ENCODE assay signal across 30 mouse cellular contexts in the genomic region with DNA sequence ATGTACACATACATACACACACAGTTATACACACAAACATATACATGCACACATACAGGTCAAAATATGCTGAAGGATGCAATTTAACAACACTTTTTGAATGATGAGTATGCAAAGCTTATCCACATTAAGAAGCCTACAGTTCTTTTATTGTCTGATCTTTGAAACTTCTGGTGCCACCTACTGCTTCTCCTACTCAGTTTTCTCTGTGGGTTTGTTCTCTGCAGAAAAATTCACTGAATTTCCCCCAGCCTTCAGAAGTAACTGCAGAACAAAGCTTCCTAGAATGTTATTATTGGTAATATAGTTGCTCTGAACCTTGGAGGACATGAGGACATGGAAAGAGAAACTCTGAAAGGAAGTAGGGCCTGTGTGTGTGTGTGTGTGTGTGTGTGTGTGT.
DNase-seq lines count a peak whose midpoint lies in the region; ATAC-seq and TF ChIP-seq lines count a peak whose summit lies in the region.
"Had no signal": no experiment of that assay in that cellular context is flagged by ENCODE, and none has a peak within 500 bp of the region (broad histone marks: within the 10 kb centered on the region; RNA-seq: fewer than 3 reads in every experiment).

No protein-coding gene starts in this region.

- no peaks in the 10 kb centered on the region for H3K79me2 ChIP-seq in CH12.LX (replicated peaks; ENCODE audit: control insufficient read depth, extremely low read depth, insufficient read depth, poor library complexity, severe bottlenecking)

- TF ChIP-seq EP300 in CH12.LX (IDR thresholded peaks at IDR 0.05; ENCODE audit: low read length) = no peak

- peaks cover 6% of the 10 kb centered on the region for H3K9me3 ChIP-seq in CH12.LX (replicated peaks; ENCODE audit: low read length)
- no peaks in the 10 kb centered on the region for H3K9me3 ChIP-seq in intestine, embryonic 15.5 days
- H3K9me3 ChIP-seq: embryonic facial prominence, embryonic 10.5 days; embryonic facial prominence, embryonic 13.5 days; forebrain, embryonic 13.5 days; G1E; heart, embryonic 10.5 days; heart, embryonic 13.5 days had no signal

- TF ChIP-seq POLR2A in CH12.LX (IDR thresholded peaks at IDR 0.05; ENCODE audit: low read depth, low read length) = no peak
- TF ChIP-seq POLR2A in small intestine, adult 2 months (IDR thresholded peaks at IDR 0.05; ENCODE audit: low read depth, low read length) = no peak

- in situ Hi-C loops in CH12.LX (cut with MboI; ENCODE audit: low pct_ligation_motif_present, low pct_unique_long_range_greater_than_20kb, low sequenced_read_pairs) = no loop called here

- no peaks in the 10 kb centered on the region for H3K27me3 ChIP-seq in CH12.LX (replicated peaks)
- no peaks in the 10 kb centered on the region for H3K27me3 ChIP-seq in small intestine, adult 2 months (ENCODE audit: control insufficient read depth, insufficient read depth, low read length)
- H3K27me3 ChIP-seq in intestine, embryonic 15.5 days (replicated peaks) = no peaks in the 10 kb centered on the region
- H3K27me3 ChIP-seq: embryonic facial prominence, embryonic 13.5 days; forebrain, embryonic 13.5 days; heart, embryonic 13.5 days; Patski had no signal

- DNase-seq in frontal cortex, postnatal 36 days (ENCODE audit: low spot score in 2 of 2) = no peak
- peak; percentile 11 for DNase-seq in CD4-positive helper T cell, adult 2 months (ENCODE audit: low read depth, low spot score)
- no peak for DNase-seq in CH12.LX (ENCODE audit: extremely low read depth)
- no peak for DNase-seq in lung, adult 18-20 months
- no peak for DNase-seq in c-Kit-positive CD71-positive TER-119-positive erythroid progenitor cells, embryonic 14.5 days (ENCODE audit: low spot score)
- DNase-seq: adrenal gland, postnatal 10 days; adrenal gland, postnatal 36 days; cerebellum, adult 11-12 months; cerebellum, adult 8-10 months; cerebellum, postnatal 10 days; cerebellum, postnatal 36 days; embryo, embryonic 11 days; gastrocnemius, postnatal 36 days; heart, adult 2 months; heart, postnatal 14 days; heart, postnatal 4 days had no signal

- TF ChIP-seq CTCF in CH12.LX (conservative IDR thresholded peaks at IDR 0.05 in 1 of 2, IDR thresholded peaks at IDR 0.05 in 1 of 2; ENCODE audit: low read depth in 2 of 2, low read length in 2 of 2) = no peak
- TF ChIP-seq CTCF in small intestine, adult 2 months (IDR thresholded peaks at IDR 0.05; ENCODE audit: extremely low read depth, insufficient read length, insufficient replicate concordance, low read depth, low read length) = no peak

- no peak overlapping the region for H3K27ac ChIP-seq in CH12.LX (ENCODE audit: insufficient read depth, low read depth)
- peak overlapping the region; percentile 41; the same call in 1 of the 2 replicates for H3K27ac ChIP-seq in small intestine, adult 2 months (ENCODE audit: insufficient read depth, low read depth, low read length)
- H3K27ac ChIP-seq in intestine, embryonic 15.5 days = no peak overlapping the region
- H3K27ac ChIP-seq: embryonic facial prominence, embryonic 10.5 days; embryonic facial prominence, embryonic 13.5 days; forebrain, embryonic 13.5 days; heart, adult 2 months; heart, embryonic 10.5 days; heart, embryonic 13.5 days; hindbrain, embryonic 14.5 days; hindbrain, postnatal 0 days had no signal

- H3K36me3 ChIP-seq in CH12.LX (replicated peaks in 1 of 2; ENCODE audit: control insufficient read depth in 1 of 2, insufficient read depth in 1 of 2, low read length in 1 of 2) = no peaks in the 10 kb centered on the region
- no peaks in the 10 kb centered on the region for H3K36me3 ChIP-seq in small intestine, adult 2 months (ENCODE audit: control insufficient read depth, insufficient read depth, low read length)
- no peaks in the 10 kb centered on the region for H3K36me3 ChIP-seq in intestine, embryonic 15.5 days
- H3K36me3 ChIP-seq: embryonic facial prominence, embryonic 10.5 days; embryonic facial prominence, embryonic 13.5 days; G1E; heart, embryonic 10.5 days; heart, embryonic 13.5 days had no signal

- dilution Hi-C loops in CH12.LX (cut with MboI; ENCODE audit: extremely low pct_ligation_motif_present, extremely low pct_unique_long_range_greater_than_20kb, low sequenced_read_pairs) = no loop called here

- peak; percentile 93 for ATAC-seq in frontal cortex, adult (ENCODE audit: low TSS enrichment)
- no peak for ATAC-seq in intestine, embryonic 15.5 days
- ATAC-seq: forebrain, embryonic 13.5 days; forebrain, embryonic 16.5 days; hindbrain, postnatal 0 days had no signal

- H3K9ac ChIP-seq in CH12.LX (ENCODE audit: insufficient read depth, low read depth) = no peak overlapping the region
- H3K9ac ChIP-seq in intestine, embryonic 15.5 days = no peak overlapping the region
- H3K9ac ChIP-seq: embryonic facial prominence, embryonic 13.5 days; forebrain, embryonic 13.5 days; heart, embryonic 13.5 days; hindbrain, embryonic 14.5 days had no signal

- peaks cover 3 to 13% of the 10 kb centered on the region in 2 experiments; a peak in 3 of 4 replicates for H3K4me1 ChIP-seq in CH12.LX (ENCODE audit: control insufficient read depth in 1 of 2, insufficient read depth in 2 of 2)
- H3K4me1 ChIP-seq in small intestine, adult 2 months (ENCODE audit: control insufficient read depth, insufficient read depth, insufficient read length, low read length) = peaks cover 17% of the 10 kb centered on the region; the same call in 1 of the 2 replicates
- H3K4me1 ChIP-seq in intestine, embryonic 15.5 days (replicated peaks) = no peaks in the 10 kb centered on the region
- H3K4me1 ChIP-seq: embryonic facial prominence, embryonic 10.5 days; embryonic facial prominence, embryonic 13.5 days; forebrain, embryonic 13.5 days; heart, embryonic 10.5 days; heart, embryonic 13.5 days had no signal

- no peak overlapping the region for H3K4me2 ChIP-seq in CH12.LX (ENCODE audit: insufficient read depth, low read depth, poor library complexity, severe bottlenecking)
- no peak overlapping the region for H3K4me2 ChIP-seq in intestine, embryonic 15.5 days (replicated peaks)
- H3K4me2 ChIP-seq: embryonic facial prominence, embryonic 13.5 days; forebrain, embryonic 13.5 days; heart, embryonic 13.5 days; hindbrain, embryonic 14.5 days had no signal

- no peak for TF ChIP-seq RAD21 in CH12.LX (IDR thresholded peaks at IDR 0.05; ENCODE audit: low read depth, low read length)

- H3K4me3 ChIP-seq in CH12.LX (replicated peaks in 1 of 3; ENCODE audit: low read depth in 2 of 3, low read length in 2 of 3, poor library complexity in 1 of 3) = no peak overlapping the region
- H3K4me3 ChIP-seq in small intestine, adult 2 months (ENCODE audit: low read depth, low read length) = no peak overlapping the region
- no peak overlapping the region for H3K4me3 ChIP-seq in intestine, embryonic 15.5 days (replicated peaks)
- H3K4me3 ChIP-seq: embryonic facial prominence, embryonic 10.5 days; embryonic facial prominence, embryonic 13.5 days; erythroblast, embryonic 14.5 days; forebrain, embryonic 13.5 days; heart, adult 2 months; heart, embryonic 10.5 days; heart, embryonic 13.5 days had no signal

TF ChIP-seq in CH12.LX, 34 proteins besides CTCF, POLR2A, EP300 and RAD21:
- TF ChIP-seq ELF1 (IDR thresholded peaks at IDR 0.05; ENCODE audit: low read depth, low read length) = no peak
- no peak for TF ChIP-seq POLR2AphosphoS2 (IDR thresholded peaks at IDR 0.05; ENCODE audit: low read depth, low read length)
- no peak for TF ChIP-seq TCF12 (IDR thresholded peaks at IDR 0.05; ENCODE audit: low read depth, low read length)
- 0 out of 2 replicates have a peak, but pooled peaks have one; percentile 34 for TF ChIP-seq MAFK (IDR thresholded peaks at IDR 0.05; ENCODE audit: insufficient replicate concordance, low read length)
- no peak for TF ChIP-seq BHLHE40 (IDR thresholded peaks at IDR 0.05; ENCODE audit: low read depth, low read length)
